Mouse (Mus musculus) lung, postnatal 0 days (tissue): ENCODE data around the gene Gm11232.

Source experiments
- CTCF ChIP-seq: IDR thresholded peaks from 2 replicates; pipeline ENCODE4 v1.5.1; 2016; ENCODE audit warnings: antibody characterized with exemption, mild to moderate bottlenecking
- EP300 ChIP-seq: IDR thresholded peaks from 2 replicates; pipeline ENCODE4 v1.6.1; 2016; ENCODE audit warnings: antibody characterized with exemption, mild to moderate bottlenecking, control low read depth

DNA sequence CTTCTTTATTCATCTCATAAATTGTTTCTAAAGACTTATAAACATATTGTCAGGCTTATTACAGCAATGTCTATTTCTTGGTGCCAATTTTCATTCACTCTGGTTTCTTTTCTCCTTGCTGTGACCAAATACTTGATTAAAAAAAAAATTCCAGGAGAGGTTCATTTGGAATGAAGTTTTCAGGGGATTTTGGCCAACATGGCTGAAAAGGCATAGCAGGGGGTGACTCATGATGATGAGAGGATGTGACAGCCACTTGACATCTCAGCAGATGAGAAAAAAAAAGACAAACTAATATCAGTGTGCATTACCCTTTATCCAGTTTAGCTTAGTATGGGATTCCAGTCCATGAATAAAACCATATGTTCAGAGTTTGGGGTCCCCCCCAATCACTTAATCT is 28.4 kb downstream of the Gm11232 start:
- no peak for TF ChIP-seq CTCF
- no peak for TF ChIP-seq EP300
